Mouse (Mus musculus): ENCODE data around the gene Cp.

DNA sequence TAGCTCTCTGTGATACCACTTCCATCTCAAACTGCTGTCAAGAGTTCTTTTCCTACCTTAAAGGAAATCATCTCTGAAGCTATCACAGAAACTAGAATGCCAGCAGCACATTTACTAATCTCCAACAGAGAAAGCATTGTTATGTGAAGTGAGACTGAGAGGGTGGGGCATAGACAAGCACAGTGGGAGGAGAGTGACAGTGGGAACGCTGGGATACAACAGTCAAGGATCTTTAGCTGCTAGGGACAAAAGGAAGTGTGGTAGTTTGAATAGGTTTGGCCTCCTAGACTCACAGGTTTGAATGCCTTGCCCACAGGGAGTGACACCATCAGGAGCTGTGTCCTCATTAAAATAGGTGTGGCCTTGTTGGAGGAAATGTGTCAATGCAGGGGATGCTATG is 67.0 kb downstream of the Cp start:
- TF ChIP-seq CTCF (IDR thresholded peaks at IDR 0.05; ENCODE audit: borderline replicate concordance, extremely low read depth, insufficient read depth, insufficient read length) (no peak), POLR2A (IDR thresholded peaks at IDR 0.05; ENCODE audit: borderline replicate concordance, extremely low read depth, insufficient read depth, insufficient read length, poor library complexity, severe bottlenecking) (no peak)

Data from brain, embryonic 14.5 days (tissue).